Mouse (Mus musculus): ENCODE measurements around the gene Foxb1. TPM values are rescaled to one million over a fixed set of nuclear protein-coding genes. Genes with fewer than 3 reads are reported as not detected.

The Foxb1 gene
- 0.51 and 0.70 TPM in 2 replicates for polyA plus RNA-seq (2015; fragmentation: Nextera tagmentation; extraction: Ambion mirVana)

DNA sequence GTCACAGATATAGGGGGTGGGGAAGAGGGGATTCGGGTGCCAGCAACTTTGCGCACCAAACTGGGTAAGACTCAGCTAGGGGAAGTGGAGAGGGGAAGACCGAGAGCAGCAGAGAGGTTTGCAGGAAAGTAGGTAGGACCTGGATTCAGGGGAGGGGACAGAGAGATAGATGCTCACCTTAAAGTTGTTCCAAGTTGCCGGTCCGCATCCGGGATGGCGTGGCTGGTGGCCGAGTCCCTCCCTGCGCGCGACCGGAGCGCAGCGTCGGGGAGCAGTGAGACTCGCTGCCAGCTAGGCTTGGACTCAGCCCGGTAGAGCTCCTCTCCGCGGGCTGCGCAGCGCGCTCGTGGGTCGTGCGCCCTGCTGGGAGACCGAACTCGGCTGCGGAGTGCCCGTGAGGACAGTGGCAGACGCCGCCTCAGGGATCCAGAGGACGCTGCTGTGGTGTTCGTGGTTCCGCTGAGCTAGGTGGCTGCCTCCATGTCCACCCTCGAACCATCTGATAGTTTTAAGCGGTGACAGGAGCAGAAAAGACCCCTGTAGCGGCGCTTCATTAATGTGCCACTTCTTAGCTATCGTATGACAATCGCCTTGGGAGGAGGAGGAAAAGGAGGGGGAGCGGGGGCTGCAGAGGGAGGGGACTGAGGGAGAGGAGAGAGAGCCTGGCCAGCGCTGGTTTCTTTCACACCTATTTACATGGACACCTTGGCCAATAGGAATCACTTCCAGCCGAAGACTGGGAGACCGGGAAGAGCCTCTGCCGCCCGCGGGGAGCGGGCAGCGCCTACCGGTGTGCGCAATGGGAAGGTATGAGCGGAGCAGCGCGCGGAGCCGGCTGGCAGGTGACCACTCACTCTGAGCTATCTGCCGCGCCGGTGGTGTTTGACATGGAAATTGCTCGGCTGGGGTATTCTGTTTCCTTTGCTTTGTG lies at the start of gene Foxb1:
TSS of gene Foxb1 (minus strand) at position 570 of the 931 bp plus-strand sequence.
- DNase-seq (ENCODE audit: low spot score): no peak

- DNase-seq (ENCODE audit: low spot score): peak; percentile 51
These were observed 29.8 kb upstream of the Foxb1 start for GRCm38 (mm10) chr9:69790562-69790961.

DNA sequence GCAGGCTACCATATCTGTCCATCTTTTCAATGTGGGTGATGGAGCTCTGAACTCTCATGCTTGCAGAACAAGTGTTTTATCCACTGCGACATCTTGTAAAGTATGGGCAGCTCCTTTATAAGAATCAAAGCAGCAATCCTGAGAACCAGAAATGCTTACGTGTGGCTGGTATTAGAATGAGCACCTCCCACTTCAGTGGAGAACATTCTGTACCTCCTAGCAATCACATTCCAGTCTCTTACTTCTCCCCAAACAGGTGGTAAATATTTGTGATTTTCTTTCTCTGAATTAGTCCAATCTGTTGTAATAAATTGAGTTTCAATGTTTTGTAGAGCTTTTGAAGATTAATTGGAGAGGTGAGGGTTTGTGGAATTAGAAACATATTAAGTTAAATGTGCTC lies 19.3 kb upstream of the Foxb1 start:
- DNase-seq (ENCODE audit: low spot score): no peak

DNA sequence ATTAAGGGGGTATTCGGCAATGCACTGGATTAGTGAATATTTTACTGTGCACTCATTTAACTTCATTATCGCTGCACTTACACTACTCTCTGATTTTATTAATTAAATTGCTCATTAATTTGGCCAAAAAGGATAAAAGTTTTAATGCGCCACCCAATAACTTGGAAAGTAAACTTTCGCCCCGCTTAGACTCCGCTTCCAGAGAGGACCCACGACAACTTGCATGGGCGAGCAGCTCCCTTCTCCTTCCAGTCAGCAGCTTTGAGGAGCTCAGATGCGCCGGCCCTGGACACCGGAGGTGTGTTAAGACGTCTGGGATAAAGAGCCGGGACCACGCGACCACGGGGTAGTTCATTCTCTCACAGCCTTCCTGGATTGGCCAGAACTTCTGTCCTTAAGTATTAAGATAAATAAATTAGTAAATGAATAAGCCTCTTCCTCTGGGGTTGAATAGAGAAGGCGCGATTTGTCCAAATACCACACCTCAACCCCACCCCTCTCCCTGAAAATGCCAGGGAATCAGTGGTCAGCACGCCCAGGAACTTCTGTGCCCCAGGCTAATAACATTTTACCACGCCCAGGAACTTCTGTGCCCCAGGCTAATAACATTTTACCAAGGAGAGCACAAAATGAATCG lies 9.3 kb upstream of the Foxb1 start:
- DNase-seq (ENCODE audit: low spot score): no peak

GRCm38 (mm10) chr9:69769091-69769948 lies 8.6 kb upstream of the Foxb1 start:
- peak; percentile 4 for DNase-seq (ENCODE audit: low spot score)

GRCm38 (mm10) chr9:69768136-69768875 lies 7.6 kb upstream of the Foxb1 start:
- peak; percentile 21 for DNase-seq (ENCODE audit: low spot score)

- DNase-seq (ENCODE audit: low spot score): no peak
These were observed 6.7 kb upstream of the Foxb1 start for GRCm38 (mm10) chr9:69767421-69767820.

DNA sequence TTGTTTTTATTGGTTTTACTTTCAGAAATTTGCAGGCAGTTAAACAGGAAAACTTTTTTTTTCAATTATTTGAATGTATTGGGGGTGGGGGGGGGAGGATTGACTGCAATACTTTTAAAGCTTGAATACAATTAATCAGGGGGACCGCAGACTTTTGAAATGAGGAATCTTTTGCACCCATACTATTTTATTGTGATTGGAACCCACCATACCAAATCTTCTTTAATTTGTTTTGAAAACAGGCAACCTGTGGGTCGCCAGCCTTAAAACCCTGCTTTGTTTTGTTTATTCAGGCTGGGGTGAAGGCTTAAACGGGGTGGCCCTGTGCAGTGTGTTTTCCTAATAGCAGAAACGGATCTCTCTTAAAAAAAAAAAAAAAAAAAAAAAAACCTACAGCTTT lies 6.2 kb upstream of the Foxb1 start:
- no peak for DNase-seq (ENCODE audit: low spot score)

DNA sequence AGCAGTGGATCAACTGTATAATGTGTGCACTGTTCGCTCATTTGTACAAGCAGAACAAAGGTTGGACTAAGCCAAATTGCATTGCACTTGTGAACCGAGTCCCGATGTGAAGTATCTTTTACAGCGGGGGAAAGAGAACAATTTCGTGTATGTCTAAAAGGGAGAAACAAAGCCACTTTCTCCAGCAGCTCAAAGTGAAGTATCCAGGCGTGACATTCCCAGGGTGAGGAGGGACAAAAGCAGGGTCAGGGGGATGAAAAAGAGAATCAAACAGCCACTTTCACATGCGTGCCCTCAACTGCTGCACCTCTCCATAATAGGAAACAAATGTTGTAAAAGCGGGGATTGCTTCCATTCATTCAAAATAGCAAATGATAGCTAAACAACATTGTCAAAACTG lies 5.6 kb upstream of the Foxb1 start:
- no peak for DNase-seq (ENCODE audit: low spot score)

- DNase-seq (ENCODE audit: low spot score): no peak
These were observed 4.8 kb upstream of the Foxb1 start for GRCm38 (mm10) chr9:69765483-69766050.

- DNase-seq (ENCODE audit: low spot score): no peak
These were observed 4.1 kb upstream of the Foxb1 start for GRCm38 (mm10) chr9:69764586-69765482.

GRCm38 (mm10) chr9:69763681-69764585 lies 3.2 kb upstream of the Foxb1 start:
- no peak for DNase-seq (ENCODE audit: low spot score)

- no peak for DNase-seq (ENCODE audit: low spot score)
These were observed 2.0 kb upstream of the Foxb1 start for GRCm38 (mm10) chr9:69762703-69763102.

DNA sequence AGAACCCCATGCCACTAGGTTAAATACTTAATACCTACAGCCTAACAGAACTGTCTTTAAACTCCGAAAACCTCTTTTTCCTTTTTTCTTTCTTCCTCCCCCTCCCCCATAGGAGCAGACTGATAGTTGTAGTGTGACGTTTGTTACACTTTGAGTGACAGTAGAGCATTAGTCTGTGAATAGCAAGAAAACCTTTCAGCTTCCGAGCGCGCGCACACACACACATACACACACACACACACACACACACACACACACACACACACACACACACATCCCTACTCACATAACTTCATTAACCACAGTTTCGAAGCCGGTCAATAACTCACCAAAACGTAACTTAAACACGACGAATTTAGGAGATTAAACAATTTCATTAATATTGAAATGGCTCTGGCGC lies 1.5 kb upstream of the Foxb1 start:
- DNase-seq (ENCODE audit: low spot score): no peak

GRCm38 (mm10) chr9:69761569-69761968 lies 829 bp upstream of the Foxb1 start:
- DNase-seq (ENCODE audit: low spot score): no peak

GRCm38 (mm10) chr9:69759721-69760221 lies 969 bp downstream of the Foxb1 start:
- peak; percentile 45 for DNase-seq (ENCODE audit: low spot score)

- peak; percentile 51 for DNase-seq (ENCODE audit: low spot score)
These were observed 1.7 kb downstream of the Foxb1 start for GRCm38 (mm10) chr9:69758946-69759615.

DNA sequence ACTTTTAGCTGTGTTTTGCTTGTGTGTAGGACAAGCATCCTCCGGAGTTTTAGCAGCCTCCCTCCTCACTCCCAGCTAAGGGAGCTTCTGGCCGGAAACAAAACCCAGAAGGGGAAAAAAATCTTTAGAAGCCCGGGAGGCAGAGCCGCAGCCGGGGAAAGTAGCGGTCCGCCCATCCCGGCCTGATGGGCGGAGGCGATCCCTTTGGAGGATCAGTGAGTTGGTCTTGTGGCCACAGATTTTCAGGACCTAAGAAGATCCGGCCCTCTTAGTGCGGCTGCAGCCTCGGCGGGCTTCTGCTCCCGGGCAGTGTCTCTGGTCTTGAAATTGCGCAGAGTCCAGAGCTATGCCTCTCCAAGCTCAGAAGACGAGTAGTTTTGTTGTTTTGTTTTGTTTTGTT lies 2.2 kb downstream of the Foxb1 start:
- no peak for DNase-seq (ENCODE audit: low spot score)

Measured in thymus, postnatal 0 days (tissue).